Mouse (Mus musculus) NIH3T3 (cell line): ENCODE measurements around the gene Myo1c.
"Not testable (repeated sequence)": the region's sequence is repeated elsewhere in the genome, so short reads cannot be mapped to it uniquely, and the experiment has no call there.

Experiments
- DNase-seq: peaks from one replicate; pipeline ENCODE4 v3.0.0-alpha.2; 2012; ENCODE audit warnings: low read depth

Gene Myo1c

DNA sequence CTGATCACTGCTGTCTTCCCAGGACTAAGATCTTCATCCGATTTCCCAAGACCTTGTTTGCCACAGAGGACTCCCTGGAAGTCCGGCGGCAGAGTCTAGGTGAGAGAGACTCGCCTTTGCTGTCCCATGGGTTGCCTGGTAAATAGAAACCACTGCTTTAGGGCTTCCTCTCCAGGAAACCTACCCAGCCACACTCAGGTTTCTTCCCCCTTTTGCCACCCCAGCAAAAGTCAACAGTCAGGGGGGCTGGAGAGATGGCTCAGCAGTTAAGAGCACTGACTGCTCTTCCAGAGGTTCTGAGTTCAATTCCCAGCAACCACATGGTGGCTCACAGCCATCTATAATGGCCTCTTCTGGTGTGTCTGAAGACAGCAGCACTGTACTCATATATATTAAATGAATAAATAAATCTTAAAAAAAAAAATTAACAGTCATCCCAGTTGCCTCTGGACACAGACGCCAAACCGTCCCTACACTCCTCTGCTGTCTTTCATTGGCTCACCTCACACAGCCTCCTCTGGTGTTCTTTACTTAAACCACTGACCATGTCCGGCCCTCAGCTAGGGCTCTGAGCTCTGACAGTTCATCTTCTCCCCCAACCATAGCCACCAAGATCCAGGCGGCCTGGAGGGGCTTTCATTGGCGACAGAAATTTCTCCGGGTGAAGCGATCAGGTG is 19.0 kb downstream of the Myo1c start:
- no peak for DNase-seq

GRCm38 (mm10) chr11:75669853-75670200 is 19.5 kb downstream of the Myo1c start:
- DNase-seq: no peak

GRCm38 (mm10) chr11:75671426-75672180 is 21.3 kb downstream of the Myo1c start:
- no peak for DNase-seq

DNA sequence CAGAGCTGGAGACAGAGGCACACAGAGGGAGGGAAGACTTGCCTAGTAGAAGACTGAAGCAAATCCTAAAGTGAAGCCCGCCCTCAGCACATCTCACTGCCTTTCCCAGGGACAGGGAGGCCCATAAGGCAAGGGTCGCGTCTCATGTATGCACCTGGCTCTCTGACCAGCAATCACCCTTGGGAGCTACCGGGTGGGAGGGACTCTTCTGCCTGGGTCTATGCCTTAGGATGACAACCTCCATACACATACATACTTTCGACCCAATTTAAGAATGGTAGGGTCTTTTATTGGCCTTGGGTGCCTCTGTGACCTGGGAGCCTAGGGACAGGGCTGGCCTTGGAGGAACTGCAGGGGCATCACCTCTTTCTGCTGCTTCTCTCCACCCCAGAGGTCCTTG is 23.1 kb downstream of the Myo1c start:
- DNase-seq: no peak

DNA sequence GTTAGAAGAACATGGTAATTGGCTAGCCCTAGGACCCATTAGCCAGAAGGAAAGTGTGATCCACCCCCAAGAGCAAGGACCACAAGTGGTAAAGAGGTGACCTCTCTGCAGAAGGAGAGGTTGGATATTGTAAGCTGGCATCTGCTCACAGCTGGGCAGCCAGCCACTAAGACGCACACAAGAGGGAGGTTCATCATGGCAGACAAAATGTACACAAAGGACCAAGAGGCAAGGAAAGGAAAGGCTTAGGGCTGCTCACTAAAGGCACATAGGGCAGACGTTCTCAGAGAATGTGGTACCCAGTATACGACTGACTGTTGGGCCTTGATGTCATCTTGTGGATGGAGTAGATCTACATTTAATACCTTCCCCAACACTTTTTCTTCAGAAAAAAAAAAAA is 24.6 kb downstream of the Myo1c start:
- peak; percentile 24 for DNase-seq

DNA sequence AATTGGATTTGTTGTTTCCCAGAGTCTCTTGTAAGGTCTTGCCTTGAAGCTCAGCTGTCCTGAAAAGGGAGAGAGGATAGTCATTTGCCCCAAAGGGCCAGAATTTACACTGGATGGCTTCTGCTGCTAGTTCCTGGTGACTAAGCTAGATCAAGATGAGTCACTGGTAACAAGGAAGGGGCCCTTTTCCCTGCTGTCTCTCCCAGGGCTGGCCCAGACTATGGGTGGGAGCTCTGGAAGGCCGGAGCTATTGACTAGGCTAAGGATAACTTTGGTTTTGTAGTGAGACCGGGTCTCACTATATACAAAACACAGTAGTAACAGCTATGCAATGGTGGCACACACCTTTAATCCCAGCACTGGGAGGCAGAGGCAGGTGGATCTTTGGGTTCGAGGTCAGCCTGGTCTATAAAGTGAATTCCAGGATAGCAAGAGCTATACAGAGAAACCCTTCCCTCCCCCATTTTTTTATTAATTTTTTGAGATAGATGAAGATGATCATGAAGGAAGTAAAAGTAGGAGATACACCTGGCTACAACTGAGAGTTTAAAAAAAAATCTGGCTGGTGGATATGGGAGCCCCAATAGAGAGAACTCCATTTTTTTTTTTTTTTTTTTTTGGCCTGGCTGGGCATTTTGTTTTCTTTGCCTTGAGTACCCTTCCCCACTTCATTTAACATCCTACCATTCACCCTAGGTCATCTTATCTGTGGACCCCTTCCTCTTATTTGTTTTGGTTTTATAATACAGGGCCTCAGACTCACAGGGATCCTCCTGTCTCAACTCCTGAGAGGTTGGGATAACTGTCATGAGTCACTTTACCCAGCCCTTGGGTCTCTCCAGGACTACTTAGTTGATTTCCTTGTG is 27.8 kb downstream of the Myo1c start:
- peak; percentile 63 for DNase-seq

- DNase-seq: peak; percentile 99
Observed at GRCm38 (mm10) chr11:75678747-75679438, 28.6 kb downstream of the Myo1c start, which contains the start of gene Crk. Gene Crk, plus strand, starts transcription at chr11:75679259.

DNA sequence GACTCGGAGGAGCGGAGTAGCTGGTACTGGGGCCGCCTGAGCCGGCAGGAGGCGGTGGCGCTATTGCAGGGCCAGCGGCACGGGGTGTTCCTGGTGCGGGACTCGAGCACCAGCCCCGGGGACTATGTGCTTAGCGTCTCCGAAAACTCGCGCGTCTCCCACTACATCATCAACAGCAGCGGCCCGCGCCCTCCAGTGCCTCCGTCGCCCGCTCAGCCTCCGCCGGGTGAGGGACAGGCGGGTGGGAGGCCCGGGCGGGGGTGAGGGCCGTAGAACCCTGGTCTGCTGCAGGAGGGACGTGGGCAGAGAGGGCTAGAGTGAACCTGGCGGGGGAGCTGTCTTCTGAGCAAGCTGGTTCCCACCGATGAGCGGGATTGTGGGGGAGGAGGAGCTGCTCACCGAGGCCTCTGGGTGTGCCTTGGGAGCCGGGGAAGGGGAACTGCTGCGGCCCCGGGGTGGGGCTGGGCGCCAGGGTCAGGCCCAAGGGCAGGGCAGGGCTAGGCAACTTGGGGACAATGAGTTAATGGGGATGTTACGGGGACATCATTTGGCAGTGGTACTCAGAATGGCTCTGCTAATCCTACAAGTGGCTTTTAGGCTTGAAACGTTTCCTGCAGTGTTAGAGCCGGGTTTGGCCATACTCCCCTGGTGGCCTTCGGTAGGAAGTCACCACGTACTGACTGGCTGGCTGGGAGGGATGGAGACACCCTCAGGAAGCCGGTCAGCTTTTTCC is 29.3 kb downstream of the Myo1c start:
- peak; percentile 64 for DNase-seq

- no peak for DNase-seq
Observed at GRCm38 (mm10) chr11:75684462-75684861, 34.2 kb downstream of the Myo1c start.

DNA sequence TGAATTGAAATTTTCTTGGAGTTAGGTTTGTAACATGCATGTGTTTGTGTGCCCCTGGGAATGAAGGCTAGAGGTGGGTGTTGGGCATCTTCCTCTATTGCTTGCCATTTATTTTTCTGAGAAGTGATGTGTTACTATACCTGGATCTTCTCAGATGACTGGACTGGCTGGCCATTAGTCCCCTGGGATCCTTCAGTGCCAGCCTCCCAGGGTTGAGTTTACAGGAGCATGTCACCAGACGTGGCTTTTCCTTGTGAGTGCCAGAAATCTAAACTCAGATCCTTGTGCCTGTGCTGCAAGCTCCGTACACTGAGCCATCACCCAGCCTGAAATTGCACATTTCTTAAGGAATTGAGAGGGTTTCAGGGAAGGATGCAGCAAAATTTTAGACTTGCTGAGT is 34.7 kb downstream of the Myo1c start:
- DNase-seq: no peak

DNA sequence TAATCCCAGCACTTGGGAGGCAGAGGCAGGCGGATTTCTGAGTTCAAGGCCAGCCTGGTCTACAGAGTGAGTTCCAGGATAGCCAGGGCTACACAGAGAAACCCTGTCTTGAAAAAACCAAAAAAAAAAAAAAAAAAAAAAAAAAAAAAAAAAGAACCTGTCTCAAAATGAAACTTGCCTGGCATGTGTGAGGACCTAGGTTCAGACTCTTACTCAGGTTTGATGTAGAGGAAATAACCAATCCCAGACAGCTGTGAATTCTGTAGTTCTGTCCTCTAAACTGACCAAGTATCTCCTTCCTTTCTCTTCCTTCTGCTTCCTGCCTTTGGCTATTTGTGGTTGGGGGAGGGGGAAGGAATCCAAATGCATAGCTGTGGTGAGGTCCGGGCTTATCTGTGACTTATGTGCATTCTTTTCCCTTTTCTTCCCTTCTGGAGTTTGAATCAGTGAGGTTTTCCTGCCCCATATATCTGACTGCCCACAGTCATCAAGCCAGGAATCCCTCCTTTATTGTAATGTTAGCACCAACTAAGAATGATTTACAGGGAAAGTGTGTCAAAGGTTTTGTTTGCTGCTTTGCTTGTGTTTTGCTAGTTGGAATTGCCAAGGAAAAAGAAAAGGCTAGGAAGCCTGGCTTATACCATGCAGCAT is 37.2 kb downstream of the Myo1c start:
- peak; percentile 85 for DNase-seq

- DNase-seq: peak; percentile 62
Observed at GRCm38 (mm10) chr11:75688132-75688531, 37.8 kb downstream of the Myo1c start.

DNA sequence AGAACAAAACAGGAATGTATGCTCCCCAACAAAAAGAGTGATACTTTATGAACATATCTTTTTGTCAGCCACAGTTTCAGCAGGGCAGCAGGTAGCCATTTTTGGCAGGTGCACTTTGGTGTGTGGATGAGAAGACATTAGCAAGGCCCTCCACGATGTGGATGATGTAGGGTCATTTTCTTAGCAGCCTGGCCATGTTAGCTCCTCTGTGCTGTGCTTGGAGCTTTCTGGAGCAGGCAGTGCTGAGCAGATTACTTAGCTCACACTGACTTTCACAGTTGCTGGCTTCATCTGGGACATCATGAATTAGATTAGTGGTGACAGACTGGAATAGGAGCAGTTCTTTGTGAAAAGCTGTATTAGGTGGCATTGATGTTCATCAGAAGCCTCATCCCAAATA is 39.7 kb downstream of the Myo1c start:
- no peak for DNase-seq

- no peak for DNase-seq
Observed at GRCm38 (mm10) chr11:75691047-75691446, 40.7 kb downstream of the Myo1c start.

DNA sequence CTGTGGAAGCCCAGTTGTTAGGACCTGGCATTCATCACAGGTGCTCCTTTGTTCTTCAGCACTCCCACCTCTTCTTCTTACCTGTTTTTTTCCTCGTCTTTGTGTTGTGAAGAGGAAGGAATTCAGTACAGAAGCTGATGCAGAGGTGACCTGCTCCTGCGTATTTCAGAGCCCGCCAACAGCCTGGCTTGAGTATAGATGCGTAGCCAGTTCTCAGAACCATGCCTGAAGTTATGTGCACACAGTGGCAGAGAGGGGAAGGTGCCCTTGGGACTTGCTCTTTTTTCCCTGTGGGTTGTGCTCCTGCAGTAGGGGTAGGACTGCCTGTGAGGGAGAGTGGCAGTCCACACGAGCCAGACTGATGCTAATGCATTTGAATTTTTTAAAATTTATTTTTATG is 43.3 kb downstream of the Myo1c start:
- DNase-seq: no peak

DNA sequence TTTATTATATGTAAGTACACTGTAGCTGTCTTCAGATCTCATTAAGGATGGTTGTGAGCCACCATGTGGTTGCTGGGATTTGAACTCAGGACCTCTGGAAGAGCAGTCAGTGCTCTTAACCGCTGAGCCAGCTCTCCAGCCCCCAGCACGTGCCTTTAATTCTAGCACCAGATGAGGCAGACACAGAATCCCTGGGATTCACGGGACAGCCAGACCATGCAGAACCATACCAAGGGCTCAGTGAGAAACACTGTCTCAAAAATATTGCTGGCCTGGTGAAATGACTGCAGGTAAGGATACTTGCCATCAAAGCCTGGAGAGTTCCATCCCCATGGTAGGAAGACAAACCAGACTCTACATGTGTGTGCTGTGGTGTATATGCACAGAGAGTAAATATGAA is 47.2 kb downstream of the Myo1c start:
- not testable (repeated sequence) for DNase-seq

GRCm38 (mm10) chr11:75700557-75700956 is 50.3 kb downstream of the Myo1c start:
- no peak for DNase-seq

DNA sequence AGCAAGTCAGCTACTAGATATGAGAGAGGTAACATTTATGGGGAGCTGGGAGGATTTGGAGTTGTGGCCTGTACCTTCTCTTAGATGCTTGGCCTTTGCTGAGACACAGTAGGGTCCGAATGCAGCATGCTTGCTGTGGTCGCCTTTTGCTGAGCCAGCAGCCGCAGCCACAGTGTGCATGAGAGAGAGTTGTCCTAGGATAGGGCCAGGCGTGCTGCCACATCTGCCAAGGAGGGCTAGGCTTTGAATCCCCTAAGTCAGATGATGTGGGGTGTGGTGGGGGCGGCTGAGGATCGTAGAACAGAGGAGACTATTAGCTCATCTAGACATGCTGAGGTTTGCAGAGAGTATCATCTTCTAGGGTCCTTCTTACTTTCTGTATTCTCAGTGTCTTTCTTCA is 52.5 kb downstream of the Myo1c start:
- DNase-seq: no peak

GRCm38 (mm10) chr11:75703748-75704147 is 53.4 kb downstream of the Myo1c start:
- DNase-seq: peak; percentile 72

- peak; percentile 65 for DNase-seq
Observed at GRCm38 (mm10) chr11:75713949-75714348, 63.6 kb downstream of the Myo1c start.

DNA sequence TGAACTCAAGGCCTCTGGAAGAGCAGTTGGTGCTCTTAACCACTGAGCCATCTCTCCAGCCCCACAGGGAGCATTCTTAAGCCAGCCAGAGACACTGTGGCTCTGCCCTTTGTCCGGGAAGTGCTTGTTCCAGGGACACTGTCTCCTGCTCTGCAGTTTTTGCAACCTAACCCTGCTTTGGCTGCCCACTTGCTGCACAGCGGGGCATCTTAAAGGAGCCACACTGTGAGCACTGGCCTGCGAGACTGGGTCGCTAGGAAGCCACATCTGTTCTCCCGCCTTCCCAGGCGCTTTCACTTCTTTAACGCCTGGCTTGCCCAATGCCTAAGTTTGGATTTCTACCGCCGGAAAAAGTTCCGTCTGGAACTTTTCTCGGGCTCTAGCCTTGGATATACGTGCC is 65.3 kb downstream of the Myo1c start:
- no peak for DNase-seq
